Mouse (Mus musculus) midbrain, embryonic 13.5 days (tissue): ENCODE measurements around the gene Sh3bp2. TPM values are rescaled to one million over a fixed set of nuclear protein-coding genes. Genes with fewer than 3 reads are reported as not detected.
A peak's percentile ranks its signal among the peaks of the same experiment; 100 is the strongest.
"Not testable (repeated sequence)": the region's sequence is repeated elsewhere in the genome, so short reads cannot be mapped to it uniquely, and the experiment has no call there.

Experiments used
- ATAC-seq: fragments of 200-750 bp; cut with Nextera tagmentation; 2 replicates; pipeline ENCODE4 v1.8.0; 2017; ENCODE audit warnings: mild to moderate bottlenecking, moderate TSS enrichment, moderate library complexity
- H3K27ac ChIP-seq: fragments of 300-500 bp; sonication (generic); 2 replicates; pipeline ENCODE4 v1.5.1; 2015; ENCODE audit warnings: inconsistent platforms, mild to moderate bottlenecking, moderate library complexity
- H3K27me3 ChIP-seq: fragments of 300-500 bp; sonication (generic); 2 replicates; pipeline ENCODE4 v1.6.1; 2015; ENCODE audit warnings: mild to moderate bottlenecking, inconsistent platforms
- H3K36me3 ChIP-seq: fragments of 300-500 bp; sonication (generic); 2 replicates; pipeline ENCODE4 v1.6.1; 2015; ENCODE audit warnings: mild to moderate bottlenecking, inconsistent platforms
- H3K4me1 ChIP-seq: fragments of 300-500 bp; sonication (generic); replicated peaks from 2 replicates; pipeline ENCODE4 v1.6.1; 2015; ENCODE audit warnings: inconsistent platforms
- H3K4me2 ChIP-seq: fragments of 300-500 bp; sonication (generic); replicated peaks from 2 replicates; pipeline ENCODE4 v1.6.1; 2015; ENCODE audit warnings: moderate library complexity, mild to moderate bottlenecking, inconsistent platforms
- H3K4me3 ChIP-seq: fragments of 300-500 bp; sonication (generic); replicated peaks from 2 replicates; pipeline ENCODE4 v1.5.1; 2015; ENCODE audit warnings: mild to moderate bottlenecking, inconsistent platforms
- H3K9ac ChIP-seq: fragments of 300-500 bp; sonication (generic); replicated peaks from 2 replicates; pipeline ENCODE4 v1.6.1; 2015; ENCODE audit warnings: mild to moderate bottlenecking, inconsistent platforms
- H3K9me3 ChIP-seq: fragments of 300-500 bp; sonication (generic); 2 replicates; pipeline ENCODE4 v1.6.1; 2016; ENCODE audit warnings: mild to moderate bottlenecking, inconsistent platforms
- WGBS: fragments of 180-500 bp; shearing (Covaris S2); methylation state at CpG from one replicate; pipeline ENCODE4 v1.1.7; 2015; 5-methylcytosine and 5-hydroxymethylcytosine counted together
- polyA plus RNA-seq: library from polyadenylated mRNA; unstranded; fragments of >200 nt; fragmentation: Nextera tagmentation; extraction: Ambion mirVana; gene quantifications from 2 replicates; pipeline ENCODE4 v1.2.1, GENCODE M21; 2015

Sh3bp2 gene
- polyA plus RNA-seq, 1 experiment from 2014 or later: 30.8 TPM

DNA sequence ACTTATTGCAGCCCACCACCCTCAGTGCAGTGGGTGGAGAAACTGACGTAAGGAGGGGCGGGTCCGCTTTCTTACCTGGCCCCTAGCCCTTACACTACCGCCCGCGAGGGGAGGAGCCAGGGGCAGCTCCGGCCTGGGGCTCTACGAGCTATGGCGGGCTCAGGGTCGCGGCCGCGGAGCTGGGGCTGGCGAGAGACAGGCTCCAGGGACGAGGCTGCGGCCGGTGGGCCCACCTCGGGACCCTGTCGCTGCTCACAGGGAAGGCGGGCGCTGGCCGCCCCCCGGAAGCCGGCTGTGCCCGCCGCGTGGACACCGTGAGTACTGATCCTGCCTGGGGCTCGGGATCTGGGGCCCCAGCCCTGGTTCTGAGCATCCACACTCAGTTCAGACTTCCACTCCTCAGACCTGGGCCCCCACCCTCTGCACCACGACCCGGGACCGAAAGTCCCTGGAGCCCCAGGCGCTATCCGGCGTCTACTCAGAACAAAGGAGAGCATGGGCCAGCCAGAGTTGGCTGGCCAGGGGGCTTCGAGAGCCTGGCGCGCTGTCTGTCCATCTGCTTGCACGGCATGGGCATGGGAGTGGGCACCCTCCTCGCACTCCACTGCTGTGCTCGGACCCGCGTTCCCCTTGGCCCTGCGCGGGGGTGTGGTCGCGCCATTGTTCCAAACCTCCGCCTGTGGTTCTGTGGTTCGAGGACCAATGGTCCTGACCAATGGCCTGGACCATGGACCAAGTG lies 24.0 kb downstream of the Sh3bp2 start:
- peak overlapping the region; percentile 59 for H3K4me2 ChIP-seq
- under 1% methylated on average over 49 of the region's 49 CpGs for whole genome bisulfite sequencing
- peak overlapping the region; percentile 81 for H3K4me3 ChIP-seq
- H3K9ac ChIP-seq: peak overlapping the region; percentile 95
- peak overlapping the region; percentile 84 for H3K27ac ChIP-seq
- H3K27me3 ChIP-seq: no peaks in the 10 kb centered on the region
- peaks cover 26% of the 10 kb centered on the region for H3K4me1 ChIP-seq
- peak; percentile 91 for ATAC-seq
- H3K36me3 ChIP-seq: peaks cover 21% of the 10 kb centered on the region
- H3K9me3 ChIP-seq: no peaks in the 10 kb centered on the region

- Histone ChIP-seq H3K27me3 (no peaks in the 10 kb centered on the region), H3K36me3 (peaks cover 27% of the 10 kb centered on the region), H3K27ac (peak overlapping the region; percentile 84; the same call in 1 of the 2 replicates), H3K4me1 (peaks cover 26% of the 10 kb centered on the region), H3K4me2 (peak overlapping the region; percentile 59), H3K9ac (peak overlapping the region; percentile 95), H3K4me3 (peak overlapping the region; percentile 81), H3K9me3 (no peaks in the 10 kb centered on the region)
- WGBS: 25% methylated on average over 6 of the region's 6 CpGs
- peak; percentile 15; the same call in 1 of the 2 replicates for ATAC-seq
Observed at GRCm38 (mm10) chr5:34550251-34550650, 24.6 kb downstream of the Sh3bp2 start.

DNA sequence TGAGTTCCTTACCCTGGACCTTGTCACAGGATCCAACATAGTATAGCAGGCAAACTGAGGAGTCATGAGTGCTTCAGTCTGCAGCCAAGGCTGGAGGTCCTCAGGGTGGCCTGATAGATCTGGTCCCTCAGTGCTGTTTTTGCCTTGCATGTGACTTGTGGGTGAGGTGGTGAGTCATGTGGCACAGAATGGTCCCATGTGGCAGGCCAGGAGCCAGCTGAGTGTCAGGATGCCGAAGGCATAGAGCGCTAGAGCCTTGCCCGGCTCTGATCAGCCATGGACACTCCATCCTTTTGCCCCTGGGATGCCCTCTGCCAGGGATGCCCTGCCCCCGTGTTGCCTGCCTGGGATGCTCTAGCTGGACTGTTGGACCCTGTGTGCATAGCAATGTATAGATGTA lies 26.2 kb downstream of the Sh3bp2 start:
- Histone ChIP-seq H3K9me3 (no peaks in the 10 kb centered on the region), H3K4me2 (no peak overlapping the region), H3K9ac (no peak overlapping the region), H3K36me3 (peaks cover 43% of the 10 kb centered on the region), H3K27ac (no peak overlapping the region), H3K4me1 (peaks cover 26% of the 10 kb centered on the region), H3K4me3 (no peak overlapping the region), H3K27me3 (no peaks in the 10 kb centered on the region)
- 89% methylated on average over 4 of the region's 4 CpGs for WGBS
- ATAC-seq: no peak

DNA sequence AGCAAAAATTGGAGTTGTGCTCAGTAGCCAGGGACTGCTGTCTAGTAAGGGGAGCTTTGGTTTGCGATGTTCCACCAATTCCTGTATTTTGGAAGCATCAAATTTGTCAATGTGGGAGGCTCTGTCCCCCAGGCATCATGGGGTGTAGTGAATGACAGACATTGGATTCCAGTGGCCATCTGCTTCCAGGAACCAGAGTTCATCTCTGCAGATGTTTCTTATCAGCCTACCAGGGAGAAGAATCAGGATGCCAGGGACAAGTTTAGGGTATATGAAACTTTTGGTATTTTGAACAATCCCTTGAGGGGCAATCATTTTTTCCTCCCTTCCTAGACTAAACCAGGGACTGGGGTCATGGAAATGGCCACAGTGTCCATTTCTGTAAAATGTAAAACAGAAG lies 38.2 kb downstream of the Sh3bp2 start:
- 95% methylated on average over 1 of the region's 1 CpGs for WGBS
- H3K9me3 ChIP-seq: no peaks in the 10 kb centered on the region
- H3K9ac ChIP-seq: no peak overlapping the region
- H3K36me3 ChIP-seq: peaks cover 55% of the 10 kb centered on the region
- H3K27me3 ChIP-seq: no peaks in the 10 kb centered on the region
- H3K27ac ChIP-seq: no peak overlapping the region
- no peaks in the 10 kb centered on the region; the same call in 1 of the 2 replicates for H3K4me1 ChIP-seq
- H3K4me3 ChIP-seq: no peak overlapping the region
- no peak for ATAC-seq
- H3K4me2 ChIP-seq: no peak overlapping the region

- Histone ChIP-seq H3K9me3 (no peaks in the 10 kb centered on the region), H3K36me3 (peaks cover 51% of the 10 kb centered on the region), H3K9ac (no peak overlapping the region), H3K27ac (no peak overlapping the region), H3K4me3 (no peak overlapping the region), H3K4me2 (no peak overlapping the region), H3K4me1 (no peaks in the 10 kb centered on the region; the same call in 1 of the 2 replicates), H3K27me3 (no peaks in the 10 kb centered on the region)
- no peak for ATAC-seq
- WGBS: 86% methylated on average over 4 of the region's 4 CpGs
Observed at GRCm38 (mm10) chr5:34564291-34564690, 38.7 kb downstream of the Sh3bp2 start.

DNA sequence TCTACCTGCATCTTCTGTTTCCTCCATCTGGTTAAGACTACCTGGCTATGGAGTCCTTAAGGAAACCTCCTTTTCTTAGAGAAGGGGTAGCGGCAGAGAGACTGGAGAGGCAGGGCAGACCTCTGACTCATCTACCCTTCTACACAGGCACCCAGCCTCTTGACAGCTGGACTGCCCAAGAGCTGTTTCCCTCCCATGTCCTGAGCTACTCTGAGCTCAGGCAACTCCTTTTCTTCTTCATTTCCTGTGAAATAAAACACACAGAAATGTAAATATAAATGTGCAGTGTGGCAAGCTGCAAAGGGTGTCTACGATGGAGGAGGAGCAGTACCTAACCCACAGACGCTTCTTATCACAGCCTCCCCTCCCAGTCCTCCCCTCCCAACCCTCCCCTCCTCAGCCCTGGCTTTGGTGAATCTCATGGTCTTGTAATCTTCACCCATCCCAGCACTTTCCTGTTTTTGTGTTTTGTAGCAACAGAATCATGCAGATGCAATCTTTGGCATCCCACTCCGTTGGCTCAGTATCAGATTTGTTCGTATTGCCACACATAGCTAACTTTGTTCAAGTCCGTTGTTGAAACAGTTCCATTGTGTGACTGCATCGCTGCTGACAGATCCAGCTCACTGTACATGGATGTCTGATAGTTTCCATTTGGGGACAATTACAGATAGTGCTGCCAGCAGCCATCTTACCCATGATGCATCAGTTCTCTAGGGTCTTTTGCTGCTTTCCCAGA lies 40.1 kb downstream of the Sh3bp2 start:
- no peak for ATAC-seq
- WGBS: 82% methylated on average over 7 of the region's 7 CpGs

GRCm38 (mm10) chr5:34571551-34571950 lies 45.9 kb downstream of the Sh3bp2 start:
- peaks cover 23% of the 10 kb centered on the region for H3K4me1 ChIP-seq
- H3K27me3 ChIP-seq: no peaks in the 10 kb centered on the region
- no peak overlapping the region for H3K27ac ChIP-seq
- no peak overlapping the region for H3K9ac ChIP-seq
- ATAC-seq: no peak
- WGBS: 91% methylated on average over 3 of the region's 3 CpGs
- H3K9me3 ChIP-seq: no peaks in the 10 kb centered on the region
- no peak overlapping the region for H3K4me3 ChIP-seq
- no peak overlapping the region for H3K4me2 ChIP-seq
- H3K36me3 ChIP-seq: no peaks in the 10 kb centered on the region

More for the DNA sequence above, 40.1 kb downstream of the Sh3bp2 start:
- H3K4me2 ChIP-seq: no peak overlapping the region
- no peaks in the 10 kb centered on the region for H3K27me3 ChIP-seq
- H3K9me3 ChIP-seq: no peaks in the 10 kb centered on the region
- peaks cover 37% of the 10 kb centered on the region for H3K36me3 ChIP-seq
- no peaks in the 10 kb centered on the region; the same call in 1 of the 2 replicates for H3K4me1 ChIP-seq
- H3K27ac ChIP-seq: no peak overlapping the region
- 0 out of 2 replicates have a peak overlapping the region, but pooled peaks have one; percentile 12 for H3K9ac ChIP-seq
- no peak overlapping the region for H3K4me3 ChIP-seq

DNA sequence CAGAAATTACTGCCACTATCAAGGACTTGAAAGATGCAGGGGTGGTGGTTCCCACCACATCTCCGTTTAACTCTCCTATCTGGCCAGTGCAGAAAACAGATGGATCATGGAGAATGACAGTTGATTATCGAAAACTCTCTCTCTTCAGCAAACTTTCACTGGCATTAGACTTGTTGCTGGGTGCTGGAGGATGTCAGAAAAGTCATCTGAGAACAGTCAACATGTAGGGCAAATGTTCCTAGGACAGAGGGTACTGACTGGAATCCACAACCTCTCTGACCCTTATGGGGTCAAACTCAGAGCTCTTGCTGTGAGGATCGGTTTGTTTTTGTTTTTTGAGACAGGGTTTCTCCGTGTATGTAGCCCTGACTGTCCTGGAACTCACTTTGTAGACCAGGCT lies 46.9 kb downstream of the Sh3bp2 start:
- peak overlapping the region; percentile 97 for H3K27ac ChIP-seq
- ATAC-seq, H3K9me3 ChIP-seq, H3K36me3 ChIP-seq, H3K27me3 ChIP-seq: not testable (repeated sequence)
- H3K4me3 ChIP-seq: peak overlapping the region; percentile 98
- H3K4me1 ChIP-seq: peaks cover 23% of the 10 kb centered on the region
- peak overlapping the region; percentile 62 for H3K4me2 ChIP-seq
- WGBS: 64% methylated on average over 4 of the region's 4 CpGs
- peak overlapping the region; percentile 99 for H3K9ac ChIP-seq

DNA sequence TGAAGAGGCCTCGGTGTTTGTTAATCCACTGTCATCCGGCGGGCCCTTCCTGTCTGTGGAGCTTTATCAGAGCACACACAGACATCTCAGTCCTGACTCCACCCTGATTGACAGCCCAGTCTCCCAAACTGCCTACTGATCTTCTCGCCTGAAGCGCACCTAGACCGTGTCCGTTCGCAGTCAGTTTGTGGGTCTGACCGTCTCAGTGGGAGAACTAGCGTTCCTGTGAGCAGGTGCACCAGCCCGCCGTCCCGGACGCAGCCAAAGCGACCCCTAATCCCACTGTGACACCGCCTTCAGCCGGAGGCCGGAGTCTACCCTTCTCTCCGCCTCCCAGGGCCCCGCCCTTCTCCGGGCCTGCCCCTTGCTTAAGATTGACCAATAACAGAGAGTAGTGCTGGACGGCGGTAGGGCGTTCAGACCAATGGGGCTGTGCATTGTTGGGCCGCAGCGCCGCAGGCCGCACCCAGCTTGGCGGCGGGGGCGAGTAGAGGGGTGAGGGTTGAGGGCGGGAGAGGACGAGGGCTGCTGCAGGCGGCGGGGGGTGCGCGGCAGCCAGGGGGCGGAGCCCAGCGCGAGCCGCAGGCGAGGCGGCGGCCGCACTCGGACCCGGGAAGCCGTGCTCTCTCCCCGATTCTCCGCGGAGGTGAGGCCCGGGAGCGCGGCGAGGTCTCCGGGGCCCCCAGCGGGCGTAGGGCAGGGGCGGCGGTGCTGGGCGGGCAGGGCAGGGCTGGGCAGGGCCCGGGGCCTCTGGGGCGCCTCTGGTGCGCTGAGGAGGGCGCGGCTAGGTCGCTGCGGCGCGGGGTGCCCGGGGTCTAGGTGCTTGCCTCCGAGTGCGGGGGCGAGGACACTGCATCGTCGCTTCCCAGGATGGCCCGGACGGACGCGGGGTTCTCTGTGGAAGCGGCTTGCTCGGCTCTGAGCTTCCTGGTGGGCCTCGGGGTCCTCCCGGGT lies 47.9 kb downstream of the Sh3bp2 start, which contains the start of gene Add1:
Gene Add1 (plus strand): TSS at position 397 of the 954 bp plus-strand sequence.
- Histone ChIP-seq H3K27me3 (no peaks in the 10 kb centered on the region), H3K4me3 (peak within 1 kb of the TSS; percentile 98), H3K4me1 (peaks cover 23% of the 10 kb centered on the region), H3K4me2 (peak within 1 kb of the TSS; percentile 71), H3K9ac (peak within 1 kb of the TSS; percentile 99), H3K27ac (peak within 1 kb of the TSS; percentile 97), H3K36me3 (no peaks in the 10 kb centered on the region), H3K9me3 (no peaks in the 10 kb centered on the region)
- under 1% methylated on average over 81 of the region's 84 CpGs for WGBS
- peak; percentile 100 for ATAC-seq

- Histone ChIP-seq H3K27me3 (no peaks in the 10 kb centered on the region), H3K9me3 (no peaks in the 10 kb centered on the region), H3K4me2 (peak overlapping the region; percentile 71), H3K4me1 (peaks cover 23% of the 10 kb centered on the region), H3K4me3 (peak overlapping the region; percentile 98), H3K9ac (peak overlapping the region; percentile 99), H3K27ac (no peak overlapping the region), H3K36me3 (no peaks in the 10 kb centered on the region)
- ATAC-seq: no peak
- 46% methylated on average over 10 of the region's 10 CpGs for WGBS
Observed at GRCm38 (mm10) chr5:34574721-34575120, 49.1 kb downstream of the Sh3bp2 start.

GRCm38 (mm10) chr5:34576286-34576685 lies 50.6 kb downstream of the Sh3bp2 start:
- Histone ChIP-seq H3K9me3 (no peaks in the 10 kb centered on the region), H3K27me3 (no peaks in the 10 kb centered on the region), H3K9ac (no peak overlapping the region), H3K4me2 (no peak overlapping the region), H3K27ac (no peak overlapping the region), H3K4me1 (peaks cover 23% of the 10 kb centered on the region), H3K4me3 (no peak overlapping the region), H3K36me3 (no peaks in the 10 kb centered on the region)
- no peak for ATAC-seq
- WGBS: 96% methylated on average over 1 of the region's 1 CpGs
